Mouse (Mus musculus) heart, adult 9 months (tissue): ENCODE measurements around the gene Camsap2.

ENCODE experiments used
- DNase-seq, 2 experiments: peaks; one replicate each; pipeline ENCODE4 v3.0.0; 2022; ENCODE audit warnings: low spot score in 2 of 2

The Camsap2 gene

GRCm38 (mm10) chr1:136259543-136259892 is 86.4 kb downstream of the Camsap2 start:
- DNase-seq, result no peak

DNA sequence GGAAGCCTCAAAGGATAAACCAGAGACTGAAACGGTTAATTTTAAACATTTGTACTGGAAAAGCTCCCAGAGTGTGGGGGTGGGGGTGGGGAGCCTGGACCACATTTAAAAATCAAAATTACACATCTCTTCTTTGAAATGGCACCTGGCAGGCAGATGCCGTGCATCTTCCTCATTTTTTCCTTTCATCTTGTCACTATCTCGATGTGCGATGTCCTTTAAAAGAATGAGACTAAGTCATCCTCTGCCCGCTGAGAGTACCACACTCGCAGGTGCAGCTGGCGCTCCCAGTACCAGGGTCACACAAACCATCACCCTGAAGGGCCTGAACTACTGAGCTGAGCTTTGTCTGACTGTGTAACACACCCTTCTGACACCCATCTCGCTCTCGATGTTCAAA is 87.4 kb downstream of the Camsap2 start:
- DNase-seq, result no peak

DNA sequence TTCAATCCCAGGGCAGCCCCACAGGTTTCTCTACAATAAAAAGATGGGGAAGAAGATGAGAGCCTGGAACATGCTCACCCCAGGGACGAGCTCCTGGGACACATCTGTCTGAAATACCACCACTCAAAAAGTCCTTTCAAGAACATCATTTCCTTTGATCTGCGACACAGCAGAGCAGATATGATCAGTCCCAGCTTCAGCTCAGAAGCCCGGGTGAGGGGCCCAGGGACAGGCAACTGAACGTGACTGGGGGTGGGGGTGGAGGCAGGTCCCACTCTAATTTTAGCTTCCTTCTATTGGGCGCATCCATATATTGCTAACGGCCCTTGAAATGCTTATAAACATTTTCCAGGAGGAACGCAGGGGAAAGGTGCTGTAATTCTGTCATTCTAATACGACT is 90.2 kb downstream of the Camsap2 start:
- DNase-seq, result no peak

DNA sequence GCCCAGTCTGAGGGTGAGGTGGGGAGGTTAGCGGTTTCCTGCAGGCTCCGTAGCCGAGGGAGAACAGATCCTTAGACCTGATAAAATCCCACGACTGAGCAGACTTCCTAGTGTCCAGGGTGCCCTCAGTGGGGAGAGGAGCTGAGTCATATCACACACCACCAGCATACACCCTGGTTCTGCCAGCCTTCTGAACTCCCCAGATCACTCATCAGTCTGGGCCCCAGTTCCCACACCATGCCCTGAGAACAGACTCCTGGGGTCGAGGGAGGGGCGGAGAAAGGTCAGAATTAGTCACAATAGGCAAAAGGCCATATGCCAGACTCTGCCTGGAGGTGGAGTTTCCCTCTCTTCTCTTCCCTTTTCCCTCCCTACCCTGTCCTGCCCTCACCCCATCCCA is 90.7 kb downstream of the Camsap2 start:
- no peak for DNase-seq

DNA sequence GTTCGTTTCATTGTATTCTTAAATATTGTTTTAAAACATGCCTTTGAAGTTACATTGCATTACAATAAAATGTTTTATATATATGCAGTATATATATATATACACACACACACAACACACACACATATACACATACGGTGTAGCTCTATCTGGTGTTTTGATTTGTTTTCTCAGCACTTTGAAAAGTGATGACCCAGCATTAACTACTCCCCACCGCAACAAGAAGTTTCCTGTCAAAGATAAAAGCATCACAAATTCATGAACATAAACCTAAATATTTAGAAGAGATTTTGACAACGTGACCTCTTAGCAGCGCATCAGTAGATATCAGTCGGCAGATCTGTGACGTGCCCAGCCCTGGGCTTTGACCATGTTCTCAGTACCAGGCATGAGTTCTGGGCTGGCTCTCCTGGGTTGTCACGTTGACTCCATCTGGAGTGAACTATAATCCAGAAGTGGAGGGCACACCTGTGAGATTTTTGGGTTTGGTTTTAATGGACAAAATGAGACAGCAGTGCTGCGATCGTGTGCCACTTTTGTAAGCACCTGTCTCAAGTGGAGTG is 91.3 kb downstream of the Camsap2 start:
- DNase-seq, result no peak

DNA sequence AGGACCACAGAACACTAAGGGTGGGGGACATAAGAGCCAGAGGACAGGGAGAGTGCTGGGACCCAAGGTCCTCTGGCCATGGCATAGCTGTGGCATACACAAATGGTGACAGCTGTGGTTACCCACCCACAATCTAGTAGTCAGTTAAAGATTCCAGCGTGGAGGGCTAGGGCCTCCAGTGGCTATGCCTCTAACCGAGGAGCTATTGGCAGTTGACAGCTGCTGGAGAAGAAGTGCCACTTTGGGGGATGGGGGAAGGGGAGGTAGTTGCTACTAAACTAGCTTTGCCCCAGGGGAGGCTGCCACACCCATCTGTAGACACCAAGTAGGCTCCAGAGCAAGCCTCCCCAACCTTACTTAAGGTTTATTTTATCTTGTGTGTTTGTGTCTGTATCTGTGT is 92.4 kb downstream of the Camsap2 start:
- no peak for DNase-seq

DNA sequence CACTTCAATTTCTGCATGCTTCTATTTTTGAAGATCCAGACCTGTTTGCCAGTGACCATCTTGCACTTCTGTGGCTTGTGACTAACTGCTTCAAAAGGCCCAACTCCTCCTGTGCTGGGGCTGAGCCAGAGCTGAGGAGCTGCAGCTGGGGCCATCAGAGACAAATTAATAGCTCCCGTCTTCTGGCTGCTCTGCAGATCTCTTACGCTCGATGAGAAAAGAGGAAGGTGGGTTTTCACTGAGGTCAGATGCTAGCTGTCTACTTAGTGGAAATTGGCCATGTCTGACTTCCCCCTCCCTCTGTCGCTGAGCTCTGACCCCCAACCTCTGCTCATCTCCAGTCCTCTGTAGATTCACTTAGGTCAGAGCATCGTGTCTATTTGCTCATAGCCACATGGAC is 96.2 kb downstream of the Camsap2 start:
- no peak for DNase-seq

DNA sequence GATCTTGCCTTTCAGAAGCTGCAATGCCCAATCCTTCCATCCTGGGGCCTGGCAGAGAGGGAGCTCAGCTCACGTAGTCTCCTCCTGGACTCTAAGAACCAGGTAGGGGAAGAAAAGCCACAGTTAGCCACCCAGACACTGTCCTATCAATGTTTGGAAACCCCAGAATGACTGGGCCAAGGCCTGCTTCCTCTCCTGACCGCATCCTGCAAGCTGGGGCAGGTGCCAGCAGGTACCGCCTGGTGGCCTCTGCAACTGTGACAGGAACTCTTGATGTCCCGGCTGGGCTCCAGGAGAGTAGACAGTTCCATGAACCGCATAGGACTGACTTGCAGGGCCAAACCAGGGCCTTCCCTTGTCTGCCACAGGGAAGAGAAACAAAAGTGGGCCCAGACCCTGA is 98.5 kb downstream of the Camsap2 start:
- DNase-seq, result no peak

DNA sequence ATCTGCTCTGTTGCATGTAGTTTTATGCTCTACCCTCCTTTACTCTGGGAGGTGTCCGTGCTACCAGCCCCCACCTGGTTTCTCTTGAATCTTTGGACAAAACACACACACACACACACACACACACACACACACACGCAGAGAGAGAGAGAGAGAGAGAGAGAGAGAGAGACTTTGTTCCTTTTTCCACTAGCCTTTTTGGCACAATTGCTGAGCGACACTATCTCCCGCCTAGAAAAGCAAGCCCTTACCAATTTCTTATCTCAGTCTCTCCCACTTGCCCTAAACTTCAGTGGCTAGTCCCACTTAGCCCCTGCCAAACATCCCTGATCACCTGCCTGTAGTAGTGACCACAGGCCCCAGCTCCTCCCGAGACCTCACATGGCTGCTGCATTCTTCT is 101.4 kb downstream of the Camsap2 start:
- DNase-seq, result no peak

DNA sequence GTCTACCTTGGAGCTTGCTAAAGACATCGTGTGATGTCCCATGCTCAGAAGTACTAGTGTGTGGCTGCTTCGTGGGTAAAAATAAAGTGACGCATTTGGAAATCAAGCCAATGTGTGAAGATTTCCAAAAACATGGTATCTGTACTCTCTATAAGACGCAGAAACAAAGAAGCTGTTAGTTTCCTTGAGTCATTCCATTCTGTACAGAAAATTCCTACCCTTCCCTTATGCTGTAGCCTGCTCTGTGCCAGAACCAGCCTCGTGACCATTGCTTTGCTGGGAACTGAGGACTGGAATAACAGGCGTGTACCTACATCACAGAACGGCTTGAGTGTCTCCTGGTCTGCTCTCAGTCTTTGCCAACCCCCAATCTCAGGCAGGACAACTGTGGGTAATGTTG is 104.1 kb downstream of the Camsap2 start:
- no peak for DNase-seq

- DNase-seq, result no peak
Observed at GRCm38 (mm10) chr1:136238495-136238894, 107.4 kb downstream of the Camsap2 start.

- DNase-seq, result no peak
Observed at GRCm38 (mm10) chr1:136234595-136235092, 111.3 kb downstream of the Camsap2 start.

- DNase-seq, result no peak
Observed at GRCm38 (mm10) chr1:136233892-136234594, 111.9 kb downstream of the Camsap2 start, which contains the start of gene Inava. Inava (minus strand) TSS chr1:136234264.

DNA sequence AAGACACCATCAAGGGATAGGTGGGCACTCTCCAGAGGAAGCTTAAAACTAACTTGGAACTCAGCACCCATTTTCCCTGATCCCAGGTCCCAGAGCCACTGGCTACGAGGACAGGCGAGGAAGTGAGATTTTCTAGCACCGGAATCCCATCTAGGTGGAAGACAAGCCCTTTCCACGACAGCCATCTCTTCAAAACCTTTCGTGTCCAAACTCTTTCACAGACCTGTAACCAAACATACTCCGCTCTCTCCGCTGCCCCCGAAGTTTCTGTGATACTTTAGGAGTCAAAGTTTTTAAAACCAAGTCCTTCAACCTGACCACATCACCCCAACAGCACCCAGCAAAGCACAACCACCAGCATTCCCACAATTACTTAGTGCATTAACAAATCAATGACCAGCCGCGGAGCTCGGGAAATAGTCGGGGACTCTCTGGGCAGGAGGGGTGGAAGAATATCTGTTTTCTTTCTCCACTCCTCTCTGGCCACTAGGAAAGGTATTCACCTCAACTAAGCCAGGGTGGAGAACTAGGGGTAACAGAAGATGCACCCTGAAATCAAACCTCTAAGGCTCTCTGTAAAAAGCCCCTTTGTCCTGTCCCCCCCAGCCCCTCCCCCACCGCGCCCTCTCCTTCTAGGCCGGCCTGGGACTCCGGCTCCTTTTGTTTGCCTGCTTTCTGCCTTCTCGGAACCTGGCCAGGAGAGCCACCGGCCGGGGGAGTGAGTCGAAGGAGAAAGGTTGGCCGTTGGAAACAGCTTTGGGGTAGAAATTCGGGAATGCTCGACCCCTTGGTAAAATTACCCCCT is 112.7 kb downstream of the Camsap2 start:
- no peak for DNase-seq

GRCm38 (mm10) chr1:136232285-136232926 is 113.5 kb downstream of the Camsap2 start:
- DNase-seq, result no peak

GRCm38 (mm10) chr1:136231596-136231995 is 114.3 kb downstream of the Camsap2 start:
- DNase-seq, result no peak

- no peak for DNase-seq
Observed at GRCm38 (mm10) chr1:136230201-136230600, 115.7 kb downstream of the Camsap2 start.

DNA sequence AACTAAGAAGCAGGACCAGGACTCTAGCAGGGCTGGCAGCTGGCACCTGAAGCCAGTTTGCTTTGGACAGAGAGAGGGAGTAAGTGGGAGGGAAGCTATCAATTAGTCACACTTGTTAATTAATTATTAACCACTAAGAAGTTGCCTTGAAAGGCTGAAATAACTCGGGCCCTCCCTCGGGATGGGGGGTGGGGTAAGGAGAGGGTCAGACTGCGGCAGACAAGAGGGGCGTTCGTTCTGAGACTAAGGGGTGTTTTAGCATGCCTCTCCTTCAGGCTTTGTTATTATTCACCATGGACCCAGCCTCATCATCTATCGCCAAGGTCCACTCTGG is 116.9 kb downstream of the Camsap2 start:
- no peak for DNase-seq

DNA sequence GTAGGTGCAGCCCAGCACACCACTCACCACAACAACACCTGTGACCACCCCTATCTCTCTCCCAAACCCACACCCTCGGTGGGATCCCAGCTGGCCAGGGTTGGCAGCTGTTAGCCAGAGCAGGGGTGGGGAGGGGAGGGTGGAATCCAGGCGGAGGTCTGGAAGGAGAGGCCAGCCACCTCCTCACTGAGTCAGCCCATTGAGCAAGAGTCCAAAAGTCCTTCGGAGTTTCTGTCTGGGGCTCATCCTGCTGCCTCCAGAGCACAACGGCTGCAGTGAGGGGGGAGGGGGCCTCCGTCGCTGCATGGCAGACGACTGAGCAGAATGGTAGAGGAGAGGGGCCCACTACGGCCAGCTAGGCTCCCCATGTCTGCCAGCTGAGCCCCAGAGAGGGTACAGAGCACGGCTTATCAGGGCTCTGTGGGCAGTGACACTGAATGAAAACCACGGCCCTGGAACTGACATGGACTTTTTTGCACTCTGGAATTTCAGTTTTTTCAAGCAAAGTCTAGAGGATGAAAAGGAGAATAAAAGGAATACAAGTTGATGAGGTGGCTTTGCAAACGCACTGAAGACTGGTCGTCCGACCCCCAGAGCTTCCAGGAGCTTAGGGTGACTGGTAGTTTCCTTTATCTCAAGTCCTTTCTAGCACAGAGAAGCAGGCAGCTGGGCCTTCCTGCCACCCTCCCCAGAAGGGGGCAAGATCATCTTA is 117.4 kb downstream of the Camsap2 start:
- no peak for DNase-seq

DNA sequence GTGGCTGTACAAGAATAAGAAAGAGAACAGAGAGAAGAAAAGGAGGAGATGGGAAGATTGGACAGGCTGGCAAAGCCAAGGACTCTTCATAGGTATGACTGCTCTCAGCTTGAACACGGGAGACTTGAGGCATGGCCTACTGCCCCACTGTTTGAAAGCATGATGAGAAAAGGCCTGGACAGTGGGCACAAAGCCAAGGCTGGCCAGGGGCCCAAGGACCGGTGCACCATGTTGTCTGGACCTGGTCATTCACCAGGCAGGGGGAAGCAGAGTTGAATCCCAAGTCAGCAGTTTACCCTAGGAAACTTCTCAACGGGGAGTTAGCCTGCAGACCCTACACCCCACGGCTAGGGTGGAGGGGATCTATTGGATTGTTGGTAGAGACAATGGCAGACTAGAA is 118.0 kb downstream of the Camsap2 start:
- no peak for DNase-seq

DNA sequence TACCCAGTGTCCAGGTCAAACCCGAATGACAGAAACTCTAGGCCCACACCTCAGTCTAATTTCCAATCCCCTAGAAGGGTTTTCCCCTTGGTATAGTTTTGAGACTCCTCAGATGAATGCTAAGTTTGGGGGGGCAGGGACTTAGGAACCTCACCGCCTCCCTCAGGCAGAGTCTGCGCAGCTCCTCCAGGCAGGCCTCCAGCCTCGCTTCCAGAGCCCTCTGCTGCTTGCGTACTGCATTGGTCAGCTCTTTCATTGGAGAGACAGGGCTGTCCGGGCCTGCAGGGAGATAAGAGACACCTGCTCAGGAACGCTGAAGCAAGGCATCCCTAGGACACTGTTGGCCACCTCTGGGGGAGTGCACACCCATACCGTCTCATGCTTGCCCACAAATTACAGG is 119.3 kb downstream of the Camsap2 start:
- DNase-seq, result no peak

DNA sequence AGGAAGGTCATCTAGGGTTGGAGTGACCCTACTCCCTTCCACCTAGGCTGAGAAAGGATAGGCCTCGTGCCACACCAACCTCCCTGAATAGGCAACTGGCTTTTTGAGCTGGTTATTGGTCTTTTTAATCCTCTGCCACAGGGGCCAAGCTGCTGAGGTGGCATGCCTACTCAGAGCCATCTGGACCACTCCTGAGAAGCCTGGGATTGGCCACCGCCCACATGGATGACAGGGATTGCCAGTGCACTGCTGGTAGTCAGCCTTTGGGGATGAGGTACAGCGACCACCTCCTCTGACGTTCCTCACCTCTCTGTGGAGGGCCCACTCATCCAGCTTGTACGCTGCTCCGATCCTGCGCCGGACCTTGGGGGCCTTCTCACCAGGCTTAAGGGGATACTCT is 120.1 kb downstream of the Camsap2 start:
- no peak for DNase-seq
